Mouse (Mus musculus): ENCODE data around the gene Filip1l. TPM values are rescaled to one million over a fixed set of nuclear protein-coding genes. Genes with fewer than 3 reads are reported as not detected.

Gene Filip1l
- polyA plus RNA-seq (2012; rRNA removed): 2.7 and 2.9 TPM in 2 replicates

DNA sequence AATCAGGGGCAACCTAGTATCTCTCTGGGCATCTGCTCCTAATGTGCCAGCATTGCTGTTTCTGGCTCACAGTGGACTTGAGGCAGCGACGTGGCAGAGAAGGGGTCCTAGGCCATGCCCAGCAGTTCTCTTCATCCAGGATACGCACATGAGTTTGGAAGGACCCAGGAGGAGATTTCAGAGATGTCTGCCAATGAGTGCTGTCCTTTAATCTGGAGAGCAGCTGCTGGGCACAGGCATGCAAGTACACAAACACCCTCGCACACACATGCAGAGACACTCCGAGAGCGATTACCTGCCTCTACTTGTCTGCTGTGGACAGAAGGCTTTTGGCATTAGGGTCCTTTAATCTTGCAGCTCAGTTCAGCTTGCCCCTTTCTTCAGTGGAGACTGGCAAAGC is at the start of gene Filip1l:
Filip1l (plus strand) TSS at position 343 of the 400 bp plus-strand sequence.

GRCm38 (mm10) chr16:57606444-57607227 is 253.7 kb downstream of the Filip1l start, which contains the start of gene Cmss1:
Cmss1 (minus strand) TSS chr16:57606864.

Other genes starting within 250 kb of the Filip1l start
- gene Tomm70a, start 231.4 kb upstream of the Filip1l start, polyA plus RNA-seq (2012; rRNA removed): 17.7 and 20.0 TPM in 2 replicates
- gene Nit2, start 185.8 kb upstream of the Filip1l start, polyA plus RNA-seq (2012; rRNA removed): 15.0 and 17.5 TPM in 2 replicates
- gene Tbc1d23, start 121.6 kb upstream of the Filip1l start, polyA plus RNA-seq (2012; rRNA removed): 7.4 and 7.9 TPM in 2 replicates
- 0.01 TPM in 2 replicates for gene Tmem30c, start 60.2 kb upstream of the Filip1l start, polyA plus RNA-seq (2012; rRNA removed)